Mouse (Mus musculus): Measurements from ENCODE around the gene Gm12695. TPM values are rescaled to one million over a fixed set of nuclear protein-coding genes. Genes with fewer than 3 reads are reported as not detected.

Gm12695 gene
- polyA plus RNA-seq (2014; fragmentation: Nextera tagmentation; extraction: Ambion mirVana), result 0.07 and 0.17 TPM in 2 replicates

DNA sequence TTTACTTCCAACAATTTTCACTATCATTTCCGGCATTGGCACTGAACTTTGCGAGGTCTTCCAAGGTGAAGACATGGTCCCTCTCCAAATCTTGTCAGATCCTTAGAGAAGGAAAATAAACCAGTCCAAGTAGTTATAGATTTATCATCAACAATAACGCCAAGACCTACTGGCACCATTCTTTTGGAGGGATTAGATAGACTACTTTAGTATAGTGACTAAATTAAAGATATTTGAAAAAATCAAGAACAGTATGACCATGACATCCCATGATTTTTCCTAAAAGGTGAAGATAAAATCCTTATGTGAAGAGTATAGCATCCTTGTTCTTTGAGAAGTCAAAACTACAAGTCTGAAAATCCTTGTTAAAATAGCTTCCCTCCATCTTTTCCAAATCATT, at the start of gene Gm12695:
TSS of gene Gm12695 (minus strand) at position 101 of the 400 bp plus-strand sequence.
- Histone ChIP-seq H3K4me1 (replicated peaks; ENCODE audit: control insufficient read depth, insufficient read depth, low read length) (no peaks in the 10 kb centered on the region), H3K4me2 (replicated peaks; ENCODE audit: low read depth, low read length) (no peak within 1 kb of the TSS), H3K27me3 (ENCODE audit: control insufficient read depth, insufficient read depth, low read length) (no peaks in the 10 kb centered on the region), H3K9me3 (ENCODE audit: control insufficient read depth, low read length) (no peaks in the 10 kb centered on the region), H3K27ac (ENCODE audit: low read depth, low read length) (no peak within 1 kb of the TSS), H3K36me3 (ENCODE audit: control insufficient read depth, insufficient read depth, low read length) (no peaks in the 10 kb centered on the region), H3K9ac (ENCODE audit: low read depth, low read length) (no peak within 1 kb of the TSS), H3K4me3 (ENCODE audit: low read depth, low read length) (no peak within 1 kb of the TSS)
- no peak for DNase-seq (ENCODE audit: low spot score)
- ATAC-seq (ENCODE audit: low FRiP score), result no peak
- WGBS, result 94% methylated on average over 3 of the region's 3 CpGs

DNA sequence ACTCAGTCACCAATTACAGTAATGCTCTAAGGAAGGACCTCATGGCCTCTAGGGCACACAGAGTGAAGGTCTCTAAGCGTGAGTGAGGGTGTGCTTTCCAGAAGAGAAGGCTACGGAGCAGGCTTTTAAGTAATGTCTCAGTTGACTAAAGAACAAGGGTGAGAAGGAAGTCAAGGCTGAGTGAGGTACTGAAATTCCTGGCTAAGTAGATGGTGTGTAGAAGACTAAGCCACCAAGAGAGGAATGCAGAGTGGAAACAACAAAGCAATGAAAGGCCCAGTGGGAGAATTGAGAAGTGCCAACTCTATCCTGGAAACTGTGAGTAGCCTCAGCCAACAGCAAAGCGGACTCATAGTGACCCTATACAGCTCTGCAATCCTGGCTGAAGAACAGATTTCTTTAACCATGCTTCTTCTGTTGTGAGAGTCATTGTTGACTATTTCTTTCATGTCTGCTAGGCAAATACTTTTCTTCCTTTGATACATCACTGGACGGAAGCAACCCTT, 40.6 kb upstream of the Gm12695 start:
- 84% methylated on average over 4 of the region's 4 CpGs for WGBS
- no peak overlapping the region for H3K4me3 ChIP-seq (ENCODE audit: low read depth, low read length)
- no peaks in the 10 kb centered on the region for H3K36me3 ChIP-seq (ENCODE audit: control insufficient read depth, insufficient read depth, low read length)
- ATAC-seq (ENCODE audit: low FRiP score), result no peak
- no peak for DNase-seq (ENCODE audit: low spot score)
- H3K9ac ChIP-seq (ENCODE audit: low read depth, low read length), result no peak overlapping the region
- no peak overlapping the region for H3K4me2 ChIP-seq (replicated peaks; ENCODE audit: low read depth, low read length)
- no peaks in the 10 kb centered on the region for H3K9me3 ChIP-seq (ENCODE audit: control insufficient read depth, low read length)
- no peaks in the 10 kb centered on the region for H3K27me3 ChIP-seq (ENCODE audit: control insufficient read depth, insufficient read depth, low read length)
- H3K4me1 ChIP-seq (replicated peaks; ENCODE audit: control insufficient read depth, insufficient read depth, low read length), result no peaks in the 10 kb centered on the region
- no peak overlapping the region for H3K27ac ChIP-seq (ENCODE audit: low read depth, low read length)

DNA sequence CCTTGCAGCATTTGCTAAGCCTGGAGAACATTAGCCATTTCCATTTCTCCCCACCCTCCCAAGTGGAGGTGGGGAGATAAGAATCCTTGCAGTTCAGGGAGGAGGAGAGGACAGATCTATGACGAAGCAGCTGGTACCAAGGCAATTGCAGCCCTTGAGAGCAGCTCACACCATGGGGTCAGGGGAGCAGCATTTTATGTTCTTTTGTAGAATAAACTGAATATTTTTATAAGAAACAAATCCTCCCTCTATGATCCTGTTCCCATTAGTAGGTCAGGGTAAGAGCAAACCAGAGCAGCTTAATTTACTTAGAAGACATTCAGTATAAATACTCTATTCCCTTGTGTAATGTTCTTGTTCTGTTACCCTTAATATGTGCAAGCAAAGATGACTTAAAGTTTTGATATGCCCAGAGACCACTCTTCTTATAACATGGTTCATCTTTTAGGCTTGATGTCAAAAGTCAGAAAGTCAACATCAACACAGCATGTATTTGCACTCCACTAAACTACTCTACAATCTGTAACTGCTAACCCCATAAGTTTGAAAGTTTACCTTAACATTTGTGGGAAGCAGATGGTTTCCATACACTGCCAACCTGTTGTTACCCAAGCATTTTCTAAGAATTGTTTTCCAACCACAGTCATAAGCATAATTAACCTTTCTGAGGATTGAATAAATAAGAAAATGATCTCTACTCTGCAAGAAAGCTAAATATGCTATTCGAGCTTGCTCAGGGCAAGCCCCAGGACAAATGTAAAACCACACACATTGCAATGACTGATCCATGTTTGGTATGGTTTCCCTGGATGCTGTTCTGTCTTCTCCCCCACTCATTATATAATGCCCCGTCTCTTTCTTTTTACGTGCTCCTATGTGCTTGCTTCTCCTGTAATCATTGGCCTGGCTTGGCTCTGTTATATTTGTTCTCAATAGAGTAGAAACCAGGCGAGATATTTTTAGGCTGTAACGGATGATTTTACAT, 22.1 kb upstream of the Gm12695 start:
- DNase-seq (ENCODE audit: low spot score), result no peak
- no peaks in the 10 kb centered on the region for H3K9me3 ChIP-seq (ENCODE audit: control insufficient read depth, low read length)
- ATAC-seq (ENCODE audit: low FRiP score), result no peak
- H3K4me2 ChIP-seq (replicated peaks; ENCODE audit: low read depth, low read length), result no peak overlapping the region
- 85% methylated on average over 6 of the region's 6 CpGs for WGBS
- H3K9ac ChIP-seq (ENCODE audit: low read depth, low read length), result no peak overlapping the region
- H3K27ac ChIP-seq (ENCODE audit: low read depth, low read length), result no peak overlapping the region
- no peaks in the 10 kb centered on the region for H3K4me1 ChIP-seq (replicated peaks; ENCODE audit: control insufficient read depth, insufficient read depth, low read length)
- no peak overlapping the region for H3K4me3 ChIP-seq (ENCODE audit: low read depth, low read length)
- no peaks in the 10 kb centered on the region for H3K27me3 ChIP-seq (ENCODE audit: control insufficient read depth, insufficient read depth, low read length)
- H3K36me3 ChIP-seq (ENCODE audit: control insufficient read depth, insufficient read depth, low read length), result no peaks in the 10 kb centered on the region

DNA sequence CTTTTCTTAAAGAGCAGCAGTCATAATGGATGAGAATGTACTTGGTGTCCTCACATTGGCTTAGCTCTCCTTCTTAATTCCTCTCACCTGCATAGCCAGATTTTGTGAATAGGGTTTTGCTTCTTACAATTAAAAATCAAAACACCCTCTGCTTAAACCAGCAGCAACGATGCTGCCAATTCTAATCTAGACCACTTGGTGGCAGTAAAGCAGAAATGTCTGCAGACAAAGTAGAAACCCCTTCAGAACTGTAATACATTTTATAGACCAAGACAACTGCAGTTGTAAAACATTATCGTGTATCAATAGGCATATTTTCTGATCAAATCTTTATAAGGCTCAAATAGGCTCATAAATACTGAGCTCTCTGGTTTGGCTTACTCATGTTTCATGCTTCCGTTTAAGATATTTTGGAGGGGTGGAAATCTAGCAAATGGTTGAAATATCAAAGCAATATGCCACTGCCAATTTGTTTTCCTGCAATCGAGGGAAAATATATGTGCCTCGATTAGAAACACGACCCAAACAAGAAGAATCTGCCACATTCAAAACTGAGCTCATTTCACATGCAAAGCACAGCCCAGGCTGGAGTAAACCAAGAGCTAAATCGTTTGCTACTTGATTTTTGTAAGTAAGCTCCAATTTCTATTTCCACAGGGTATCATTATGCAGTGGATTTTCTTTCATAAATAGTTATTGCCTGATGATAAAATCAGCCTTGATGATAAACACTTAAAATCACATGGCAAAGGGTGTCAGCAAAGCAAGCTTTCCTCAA, 14.6 kb upstream of the Gm12695 start:
- Histone ChIP-seq H3K4me3 (ENCODE audit: low read depth, low read length) (no peak overlapping the region), H3K4me2 (replicated peaks; ENCODE audit: low read depth, low read length) (no peak overlapping the region), H3K27me3 (ENCODE audit: control insufficient read depth, insufficient read depth, low read length) (no peaks in the 10 kb centered on the region), H3K36me3 (ENCODE audit: control insufficient read depth, insufficient read depth, low read length) (no peaks in the 10 kb centered on the region), H3K9ac (ENCODE audit: low read depth, low read length) (no peak overlapping the region), H3K27ac (ENCODE audit: low read depth, low read length) (no peak overlapping the region), H3K9me3 (ENCODE audit: control insufficient read depth, low read length) (no peaks in the 10 kb centered on the region), H3K4me1 (replicated peaks; ENCODE audit: control insufficient read depth, insufficient read depth, low read length) (no peaks in the 10 kb centered on the region)
- ATAC-seq (ENCODE audit: low FRiP score) (peak; percentile 17; the same call in 1 of the 2 replicates), DNase-seq (ENCODE audit: low spot score) (peak; percentile 54)
- 52% methylated on average over 7 of the region's 7 CpGs for WGBS

DNA sequence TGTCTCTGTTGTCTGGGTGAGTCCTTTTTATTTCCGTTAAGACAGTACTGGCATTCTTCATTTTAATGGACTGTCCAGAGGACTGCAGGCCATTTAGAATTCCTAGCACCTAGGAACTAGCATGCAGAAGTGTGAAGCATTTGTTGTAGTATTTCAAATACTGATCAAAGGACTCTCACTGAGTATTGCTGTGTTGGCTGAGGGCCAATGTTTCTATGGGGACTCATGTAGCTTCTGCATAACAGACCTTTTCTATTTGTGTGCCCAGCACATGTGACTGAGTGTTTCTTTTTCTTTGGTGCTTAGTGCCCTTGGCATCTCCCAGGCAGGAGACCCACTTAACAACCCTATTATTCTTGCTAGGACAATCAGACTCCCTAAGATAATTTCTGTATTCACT, 12.6 kb upstream of the Gm12695 start:
- no peaks in the 10 kb centered on the region for H3K9me3 ChIP-seq (ENCODE audit: control insufficient read depth, low read length)
- H3K4me1 ChIP-seq (replicated peaks; ENCODE audit: control insufficient read depth, insufficient read depth, low read length), result no peaks in the 10 kb centered on the region
- no peak overlapping the region for H3K4me3 ChIP-seq (ENCODE audit: low read depth, low read length)
- H3K36me3 ChIP-seq (ENCODE audit: control insufficient read depth, insufficient read depth, low read length), result no peaks in the 10 kb centered on the region
- no peaks in the 10 kb centered on the region for H3K27me3 ChIP-seq (ENCODE audit: control insufficient read depth, insufficient read depth, low read length)
- DNase-seq (ENCODE audit: low spot score) (peak; percentile 5), ATAC-seq (ENCODE audit: low FRiP score) (peak; percentile 39)
- H3K4me2 ChIP-seq (replicated peaks; ENCODE audit: low read depth, low read length), result no peak overlapping the region
- WGBS, result 70% methylated on average over 1 of the region's 1 CpGs
- H3K27ac ChIP-seq (ENCODE audit: low read depth, low read length), result no peak overlapping the region
- no peak overlapping the region for H3K9ac ChIP-seq (ENCODE audit: low read depth, low read length)

DNA sequence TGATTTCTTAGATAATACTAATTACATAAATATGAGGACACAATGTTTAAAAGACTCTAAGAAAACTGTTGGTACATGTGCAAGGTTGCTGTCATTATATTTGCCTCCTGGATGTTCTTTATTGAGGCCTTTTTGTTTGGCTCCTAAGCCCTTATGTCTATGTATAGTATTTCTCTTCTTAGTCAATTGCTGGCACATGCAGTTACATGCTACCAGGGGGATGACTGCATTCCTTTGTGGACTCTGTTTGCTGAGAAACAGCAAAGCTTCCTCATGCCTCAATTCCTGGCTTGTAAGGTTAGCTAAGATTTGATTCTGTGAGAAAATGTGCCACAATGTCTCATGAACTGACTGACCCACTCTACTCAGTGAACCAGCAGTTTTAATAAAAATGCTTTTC, 6.3 kb upstream of the Gm12695 start:
- Histone ChIP-seq H3K9me3 (ENCODE audit: control insufficient read depth, low read length) (no peaks in the 10 kb centered on the region), H3K27me3 (ENCODE audit: control insufficient read depth, insufficient read depth, low read length) (no peaks in the 10 kb centered on the region), H3K27ac (ENCODE audit: low read depth, low read length) (no peak overlapping the region), H3K4me2 (replicated peaks; ENCODE audit: low read depth, low read length) (no peak overlapping the region), H3K4me1 (replicated peaks; ENCODE audit: control insufficient read depth, insufficient read depth, low read length) (no peaks in the 10 kb centered on the region), H3K9ac (ENCODE audit: low read depth, low read length) (no peak overlapping the region), H3K4me3 (ENCODE audit: low read depth, low read length) (no peak overlapping the region), H3K36me3 (ENCODE audit: control insufficient read depth, insufficient read depth, low read length) (no peaks in the 10 kb centered on the region)
- no peak for DNase-seq (ENCODE audit: low spot score)
- no peak for ATAC-seq (ENCODE audit: low FRiP score)

DNA sequence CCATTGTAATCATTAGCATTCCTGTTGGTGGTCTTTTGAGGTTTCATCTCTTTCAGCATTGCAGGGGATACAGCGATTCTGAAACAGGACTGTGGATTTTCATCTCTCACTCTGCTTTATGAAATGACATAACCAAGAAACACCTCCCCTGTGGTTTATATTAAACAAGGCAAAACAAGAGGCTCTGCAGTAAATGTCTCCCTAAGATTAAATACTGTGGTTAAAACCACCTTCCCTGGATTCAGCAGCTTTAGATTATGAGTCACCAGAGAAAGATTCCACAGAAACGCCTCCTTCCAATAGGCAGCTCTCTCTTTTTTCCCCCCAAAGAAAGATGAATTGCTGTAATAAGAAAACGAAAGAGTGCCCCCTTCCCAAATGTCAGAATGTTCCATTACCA, 4.9 kb upstream of the Gm12695 start:
- WGBS, result 73% methylated on average over 3 of the region's 3 CpGs
- Histone ChIP-seq H3K4me1 (replicated peaks; ENCODE audit: control insufficient read depth, insufficient read depth, low read length) (no peaks in the 10 kb centered on the region), H3K9ac (ENCODE audit: low read depth, low read length) (no peak overlapping the region), H3K4me2 (replicated peaks; ENCODE audit: low read depth, low read length) (no peak overlapping the region), H3K36me3 (ENCODE audit: control insufficient read depth, insufficient read depth, low read length) (no peaks in the 10 kb centered on the region), H3K4me3 (ENCODE audit: low read depth, low read length) (no peak overlapping the region), H3K27ac (ENCODE audit: low read depth, low read length) (no peak overlapping the region), H3K9me3 (ENCODE audit: control insufficient read depth, low read length) (no peaks in the 10 kb centered on the region), H3K27me3 (ENCODE audit: control insufficient read depth, insufficient read depth, low read length) (no peaks in the 10 kb centered on the region)
- ATAC-seq (ENCODE audit: low FRiP score) (no peak), DNase-seq (ENCODE audit: low spot score) (no peak)

DNA sequence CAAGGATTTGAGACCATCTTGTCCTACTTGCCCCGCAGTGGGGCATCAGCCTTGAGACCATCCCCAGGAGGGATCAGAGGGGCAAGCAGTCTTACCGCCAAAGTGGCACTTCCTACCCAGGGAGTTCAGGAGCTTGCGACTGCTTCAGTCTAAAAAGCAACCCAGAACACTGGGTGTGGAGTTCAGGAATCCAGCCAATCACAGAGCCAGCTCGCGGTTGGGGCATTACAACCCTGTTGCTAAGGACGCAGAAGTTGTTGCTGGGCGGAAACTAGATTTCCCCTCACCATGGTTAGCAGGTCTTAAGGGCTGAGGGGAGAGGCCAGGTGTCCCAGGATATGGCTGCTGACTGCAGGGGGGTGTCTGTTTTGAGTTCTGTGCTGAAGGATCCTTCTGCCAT, 1.6 kb upstream of the Gm12695 start:
- ATAC-seq (ENCODE audit: low FRiP score), result no peak; the same call in 1 of the 2 replicates
- Histone ChIP-seq H3K36me3 (ENCODE audit: control insufficient read depth, insufficient read depth, low read length) (no peaks in the 10 kb centered on the region), H3K27me3 (ENCODE audit: control insufficient read depth, insufficient read depth, low read length) (no peaks in the 10 kb centered on the region), H3K27ac (ENCODE audit: low read depth, low read length) (no peak overlapping the region), H3K4me2 (replicated peaks; ENCODE audit: low read depth, low read length) (no peak overlapping the region), H3K4me3 (ENCODE audit: low read depth, low read length) (no peak overlapping the region), H3K9me3 (ENCODE audit: control insufficient read depth, low read length) (no peaks in the 10 kb centered on the region), H3K9ac (ENCODE audit: low read depth, low read length) (no peak overlapping the region), H3K4me1 (replicated peaks; ENCODE audit: control insufficient read depth, insufficient read depth, low read length) (no peaks in the 10 kb centered on the region)
- no peak for DNase-seq (ENCODE audit: low spot score)
- WGBS, result 17% methylated on average over 7 of the region's 7 CpGs
